Mouse (Mus musculus) hindbrain, embryonic 11.5 days (tissue): Measurements from ENCODE around the gene Actr1a. TPM values are rescaled to one million over a fixed set of nuclear protein-coding genes. Genes with fewer than 3 reads are reported as not detected.

Experiments used
- ATAC-seq: fragments of 200-750 bp; cut with Nextera tagmentation; 2 replicates; pipeline ENCODE4 v1.8.0; 2017; ENCODE audit warnings: mild to moderate bottlenecking, moderate TSS enrichment, moderate library complexity; ENCODE audit not compliant: low FRiP score
- DNase-seq: peaks from one replicate; pipeline ENCODE4 v3.0.0-alpha.2; 2015; ENCODE audit warnings: low spot score
- H3K27ac ChIP-seq: fragments of 300-500 bp; sonication (generic); 2 replicates; pipeline ENCODE4 v1.5.1; 2014; ENCODE audit warnings: mild to moderate bottlenecking, low read depth, low read length
- H3K27me3 ChIP-seq: fragments of 300-500 bp; sonication (generic); 2 replicates; pipeline ENCODE4 v1.6.1; 2014; ENCODE audit warnings: mild to moderate bottlenecking, low read length, moderate library complexity, mixed read lengths; ENCODE audit not compliant: control insufficient read depth, insufficient read depth
- H3K36me3 ChIP-seq: fragments of 300-500 bp; sonication (generic); 2 replicates; pipeline ENCODE4 v1.6.1; 2014; ENCODE audit warnings: mild to moderate bottlenecking, low read length, moderate library complexity, mixed read lengths; ENCODE audit not compliant: control insufficient read depth, insufficient read depth
- H3K4me1 ChIP-seq: fragments of 300-500 bp; sonication (generic); replicated peaks from 2 replicates; pipeline ENCODE4 v1.6.1; 2014; ENCODE audit warnings: low read length, mixed read lengths; ENCODE audit not compliant: control insufficient read depth, insufficient read depth
- H3K4me2 ChIP-seq: fragments of 300-500 bp; sonication (generic); replicated peaks from 2 replicates; pipeline ENCODE4 v1.6.1; 2014; ENCODE audit warnings: mild to moderate bottlenecking, low read depth, low read length
- H3K4me3 ChIP-seq: fragments of 300-500 bp; sonication (generic); 2 replicates; pipeline ENCODE4 v1.5.1; 2014; ENCODE audit warnings: low read depth, low read length
- H3K9ac ChIP-seq: fragments of 300-500 bp; sonication (generic); 2 replicates; pipeline ENCODE4 v1.6.1; 2014; ENCODE audit warnings: low read depth, low read length
- H3K9me3 ChIP-seq: fragments of 300-500 bp; sonication (generic); 2 replicates; pipeline ENCODE4 v1.6.1; 2016; ENCODE audit warnings: low read length; ENCODE audit not compliant: control insufficient read depth
- WGBS: fragments of 180-500 bp; shearing (Covaris S2); extraction: QIAGEN DNeasy Blood & Tissue Kit; methylation state at CpG from one replicate; pipeline ENCODE4 v1.1.7; 2014; 5-methylcytosine and 5-hydroxymethylcytosine counted together
- polyA plus RNA-seq: library from polyadenylated mRNA; unstranded; fragments of >200 nt; fragmentation: Nextera tagmentation; extraction: Ambion mirVana; gene quantifications from 2 replicates; pipeline ENCODE4 v1.2.1, GENCODE M21; 2014

Actr1a gene
- polyA plus RNA-seq, 1 experiment from 2014 or later: 223 TPM

DNA sequence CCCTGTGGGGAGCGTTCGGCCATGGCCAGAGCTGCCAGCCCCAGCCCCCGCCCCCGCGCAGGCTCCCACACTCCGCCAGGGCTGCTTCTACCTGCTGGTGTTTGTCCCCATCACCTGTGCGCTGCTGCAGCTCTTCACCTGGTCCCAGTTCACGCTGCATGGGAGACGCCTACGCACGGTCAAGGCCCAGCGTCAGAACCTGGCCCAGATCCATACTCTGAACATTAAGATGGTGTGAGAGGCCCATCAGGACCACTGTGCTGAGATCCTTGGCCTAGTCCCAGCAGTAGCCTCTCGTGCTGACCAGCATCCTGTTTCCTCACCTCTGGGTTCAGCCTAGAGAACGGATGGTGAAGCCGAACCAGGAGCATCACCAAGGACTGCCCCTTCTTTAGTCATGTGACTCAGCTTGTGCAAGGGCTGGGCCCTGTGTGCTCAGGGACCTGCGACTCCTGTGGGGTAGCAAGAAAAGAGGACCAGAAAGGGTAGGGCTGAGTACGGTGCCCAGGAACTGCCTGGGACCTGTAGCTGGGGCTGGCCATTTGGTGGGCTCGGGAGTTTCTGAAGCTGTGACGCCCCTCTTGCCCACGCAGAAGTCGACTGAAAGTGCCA, 21.0 kb downstream of the Actr1a start:
- Histone ChIP-seq H3K4me2 (no peak overlapping the region), H3K4me3 (no peak overlapping the region), H3K4me1 (no peaks in the 10 kb centered on the region), H3K27me3 (no peaks in the 10 kb centered on the region), H3K36me3 (peaks cover 12% of the 10 kb centered on the region; the same call in 1 of the 2 replicates), H3K9ac (peak overlapping the region; percentile 0; the same call in 1 of the 2 replicates), H3K27ac (no peak overlapping the region), H3K9me3 (no peaks in the 10 kb centered on the region)
- DNase-seq (no peak), ATAC-seq (peak; percentile 43; the same call in 1 of the 2 replicates)
- 47% methylated on average over 21 of the region's 21 CpGs for WGBS

DNA sequence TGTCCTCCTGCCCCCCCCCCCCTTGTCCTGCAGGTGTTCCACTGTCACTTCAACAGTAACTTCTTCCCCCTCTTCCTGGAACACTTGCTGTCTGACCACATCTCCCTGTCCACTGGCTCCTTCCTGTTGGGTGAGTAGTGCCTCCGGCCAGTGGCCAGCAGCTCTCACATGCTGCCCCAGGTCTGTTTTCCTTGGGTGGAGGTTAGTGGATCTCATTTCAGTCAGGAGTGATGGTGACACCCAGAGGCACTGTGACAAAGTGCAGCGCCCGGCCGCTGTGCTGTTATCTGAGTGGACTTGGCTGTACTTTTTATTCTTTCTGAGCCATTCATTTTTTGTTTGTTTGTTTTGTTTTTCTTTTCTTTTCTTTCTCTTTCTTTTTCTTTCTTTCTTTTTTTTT, 26.3 kb downstream of the Actr1a start:
- ATAC-seq (no peak), DNase-seq (peak; percentile 53)
- Histone ChIP-seq H3K9me3 (no peaks in the 10 kb centered on the region), H3K4me2 (no peak overlapping the region), H3K4me3 (no peak overlapping the region), H3K27ac (no peak overlapping the region), H3K4me1 (no peaks in the 10 kb centered on the region), H3K9ac (no peak overlapping the region), H3K36me3 (no peaks in the 10 kb centered on the region), H3K27me3 (no peaks in the 10 kb centered on the region)
- WGBS: 35% methylated on average over 4 of the region's 4 CpGs

DNA sequence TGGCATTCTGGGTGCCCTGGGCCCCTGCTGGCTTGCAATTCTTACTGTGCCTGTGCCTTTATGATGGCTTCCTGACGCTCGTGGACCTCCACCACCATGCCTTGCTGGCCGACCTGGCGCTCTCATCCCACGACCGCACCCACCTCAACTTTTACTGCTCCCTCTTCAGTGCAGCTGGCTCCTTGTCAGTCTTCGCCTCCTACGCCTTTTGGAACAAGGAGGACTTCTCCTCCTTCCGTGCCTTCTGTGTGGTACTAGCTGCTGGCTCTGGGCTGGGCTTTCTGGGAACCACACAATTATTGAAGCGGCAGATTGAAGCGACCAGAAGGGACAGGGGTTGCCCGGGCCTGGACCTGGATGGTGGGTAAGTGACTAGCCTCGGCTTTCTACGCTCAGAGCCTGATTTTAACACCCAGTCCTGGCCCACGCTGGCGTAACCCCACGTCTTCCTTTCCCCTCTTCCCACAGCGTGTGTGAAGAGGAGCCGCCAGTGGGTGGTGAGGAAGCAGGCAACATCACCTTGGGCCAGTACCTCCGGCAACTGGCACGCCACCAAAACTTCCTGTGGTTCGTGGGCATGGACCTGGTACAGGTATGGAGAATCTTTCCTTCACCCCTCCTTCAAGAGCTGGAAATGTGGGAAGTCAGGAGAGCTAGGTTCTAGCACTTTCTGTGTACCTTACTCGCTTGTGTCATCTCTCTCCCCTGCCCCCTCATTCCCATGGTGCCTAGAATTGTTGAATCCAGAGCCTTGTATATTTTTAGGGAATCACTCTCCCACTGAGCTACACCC, 27.6 kb downstream of the Actr1a start:
- Histone ChIP-seq H3K27ac (no peak overlapping the region), H3K36me3 (no peaks in the 10 kb centered on the region), H3K9me3 (no peaks in the 10 kb centered on the region), H3K4me3 (no peak overlapping the region), H3K27me3 (no peaks in the 10 kb centered on the region), H3K4me1 (no peaks in the 10 kb centered on the region), H3K9ac (no peak overlapping the region), H3K4me2 (no peak overlapping the region)
- no peak for DNase-seq
- no peak for ATAC-seq
- WGBS: 90% methylated on average over 23 of the region's 23 CpGs

DNA sequence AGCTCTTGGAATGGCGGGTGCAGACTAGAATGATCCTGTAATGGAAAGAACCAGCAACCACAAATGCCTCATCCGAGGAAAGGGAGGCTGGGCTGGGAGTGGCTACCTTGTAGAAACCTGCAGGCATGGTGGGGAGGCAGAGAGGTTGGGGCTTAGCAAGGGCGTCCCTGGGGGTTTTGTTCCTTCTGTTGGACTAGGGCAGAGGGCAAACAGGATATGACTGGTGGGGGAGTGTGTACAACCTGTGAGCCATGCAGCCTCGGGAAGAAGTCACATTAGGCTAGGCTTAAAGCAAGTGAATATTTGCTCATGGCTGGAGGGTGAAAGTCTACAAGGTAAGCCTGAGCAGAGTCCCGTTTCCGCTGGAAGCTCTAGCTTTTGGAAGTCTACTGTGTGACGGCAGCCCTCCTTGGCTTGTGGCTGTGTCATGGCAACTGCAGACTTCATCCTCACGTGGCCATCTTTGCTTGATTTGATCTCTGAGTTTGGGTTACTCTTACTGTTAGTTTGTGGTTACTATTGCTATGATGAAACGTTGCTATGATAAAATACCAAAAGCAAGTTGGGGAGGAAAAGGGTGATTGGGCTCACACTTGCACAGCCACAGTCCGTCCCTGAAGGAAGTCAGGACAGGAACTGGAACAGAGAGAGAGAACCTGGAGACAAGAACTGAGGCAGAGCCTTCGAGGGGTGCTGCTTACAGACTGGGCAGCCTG, 32.1 kb downstream of the Actr1a start:
- Histone ChIP-seq H3K27ac (no peak overlapping the region), H3K36me3 (no peaks in the 10 kb centered on the region), H3K4me1 (no peaks in the 10 kb centered on the region), H3K4me3 (no peak overlapping the region), H3K4me2 (no peak overlapping the region), H3K9me3 (no peaks in the 10 kb centered on the region), H3K27me3 (no peaks in the 10 kb centered on the region; the same call in 1 of the 2 replicates), H3K9ac (no peak overlapping the region)
- 88% methylated on average over 11 of the region's 11 CpGs for WGBS
- no peak for ATAC-seq
- no peak for DNase-seq

DNA sequence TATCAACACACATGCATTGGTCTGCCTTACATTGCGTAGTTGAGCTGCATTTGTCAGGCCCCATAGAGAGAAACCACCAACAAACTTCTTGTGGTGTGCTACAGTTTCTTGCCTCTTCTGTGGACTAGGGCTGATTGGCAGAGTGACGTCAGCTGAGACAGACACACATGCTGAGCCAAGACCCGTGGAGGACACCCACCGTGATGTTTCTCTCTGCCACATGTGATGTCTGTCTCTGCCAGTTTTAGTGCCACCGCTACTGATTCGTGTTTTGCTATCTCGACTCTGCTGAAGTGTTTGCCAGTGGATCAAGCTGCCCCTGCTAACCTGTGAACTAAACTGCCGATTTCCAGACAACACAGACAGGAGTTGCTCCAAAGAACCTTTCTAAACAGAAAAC, 33.4 kb downstream of the Actr1a start:
- Histone ChIP-seq H3K27me3 (peaks cover 12% of the 10 kb centered on the region; the same call in 1 of the 2 replicates), H3K9ac (no peak overlapping the region), H3K4me3 (no peak overlapping the region), H3K36me3 (no peaks in the 10 kb centered on the region), H3K4me1 (no peaks in the 10 kb centered on the region), H3K9me3 (no peaks in the 10 kb centered on the region), H3K4me2 (no peak overlapping the region), H3K27ac (no peak overlapping the region)
- WGBS: 87% methylated on average over 8 of the region's 8 CpGs
- DNase-seq: no peak
- no peak for ATAC-seq

DNA sequence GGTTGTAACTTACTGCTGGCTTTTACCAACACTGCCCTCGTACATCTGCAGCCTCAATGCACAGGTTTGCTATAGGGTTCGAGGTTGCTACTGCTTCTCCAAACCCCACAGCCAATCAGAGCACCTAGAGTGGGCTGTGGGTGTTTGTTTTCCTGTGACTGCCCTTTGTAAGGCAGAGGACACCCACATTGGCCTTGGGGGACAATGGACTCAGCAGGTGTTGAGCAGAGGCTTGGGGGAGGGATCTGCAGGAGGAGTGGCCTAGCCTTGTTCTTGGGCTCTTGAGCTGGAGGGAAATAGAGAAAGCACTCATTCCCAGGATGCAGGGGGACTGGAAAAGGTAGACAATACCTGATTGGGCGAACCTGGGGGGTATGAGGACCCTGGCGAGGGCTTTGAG, 37.2 kb downstream of the Actr1a start:
- H3K36me3 ChIP-seq: no peaks in the 10 kb centered on the region
- no peak overlapping the region for H3K9ac ChIP-seq
- H3K4me3 ChIP-seq: no peak overlapping the region
- H3K27me3 ChIP-seq: peaks cover 14% of the 10 kb centered on the region; the same call in 1 of the 2 replicates
- H3K9me3 ChIP-seq: no peaks in the 10 kb centered on the region
- H3K27ac ChIP-seq: no peak overlapping the region
- H3K4me1 ChIP-seq: no peaks in the 10 kb centered on the region
- 50% methylated on average over 4 of the region's 4 CpGs for WGBS
- DNase-seq: no peak
- H3K4me2 ChIP-seq: no peak overlapping the region
- ATAC-seq: no peak

DNA sequence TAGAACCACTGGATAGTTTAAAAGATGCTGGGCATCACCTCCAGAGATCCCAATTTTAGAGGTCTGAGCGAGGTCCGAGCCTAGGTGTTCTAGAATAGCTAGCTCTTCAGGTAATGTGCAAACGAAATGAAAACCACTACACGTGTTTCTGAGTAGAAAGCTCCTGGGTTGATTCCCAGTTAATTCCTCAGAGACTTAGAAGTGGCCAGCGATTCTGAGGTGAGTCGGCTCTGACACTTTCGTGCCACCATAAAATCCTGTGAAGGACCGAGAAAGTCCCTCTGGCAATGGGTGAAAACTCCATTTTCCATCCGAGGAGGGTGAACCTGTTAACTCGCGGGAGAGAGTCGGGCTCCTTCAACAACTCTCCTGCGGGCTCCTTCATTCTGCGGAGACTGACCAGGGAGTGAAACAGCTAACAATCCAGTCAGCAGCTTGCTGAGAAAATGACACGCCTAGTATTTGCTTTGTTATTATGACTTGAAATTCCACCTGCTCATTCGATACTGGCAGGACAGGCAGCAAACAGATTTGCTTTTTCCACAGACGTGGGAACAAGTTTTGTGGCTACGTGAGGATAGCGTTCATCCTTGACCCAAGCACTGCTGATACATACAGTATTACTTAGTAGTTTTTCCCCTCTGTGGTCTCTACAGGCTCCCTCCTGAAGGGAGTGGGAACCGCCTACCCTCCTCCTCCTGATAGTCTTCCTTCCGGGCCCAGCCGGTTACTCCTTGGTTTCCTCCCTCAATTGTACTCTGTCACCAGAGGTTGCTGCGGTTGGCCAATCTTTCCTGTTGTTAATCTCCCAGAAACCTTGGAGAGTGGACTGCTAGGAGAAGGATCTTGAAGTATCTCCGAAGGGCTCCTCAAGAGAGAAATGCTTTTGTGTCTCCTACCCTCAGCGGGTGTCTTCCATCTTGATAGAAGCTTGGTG, 37.9 kb downstream of the Actr1a start:
- WGBS: 20% methylated on average over 25 of the region's 25 CpGs
- DNase-seq (peak; percentile 21), ATAC-seq (no peak)
- Histone ChIP-seq H3K27ac (no peak overlapping the region), H3K9ac (no peak overlapping the region; the same call in 1 of the 2 replicates), H3K9me3 (no peaks in the 10 kb centered on the region), H3K4me3 (peak overlapping the region; percentile 36; the same call in 1 of the 2 replicates), H3K36me3 (no peaks in the 10 kb centered on the region), H3K27me3 (peaks cover 14% of the 10 kb centered on the region; the same call in 1 of the 2 replicates), H3K4me1 (no peaks in the 10 kb centered on the region), H3K4me2 (peak overlapping the region; percentile 52)

DNA sequence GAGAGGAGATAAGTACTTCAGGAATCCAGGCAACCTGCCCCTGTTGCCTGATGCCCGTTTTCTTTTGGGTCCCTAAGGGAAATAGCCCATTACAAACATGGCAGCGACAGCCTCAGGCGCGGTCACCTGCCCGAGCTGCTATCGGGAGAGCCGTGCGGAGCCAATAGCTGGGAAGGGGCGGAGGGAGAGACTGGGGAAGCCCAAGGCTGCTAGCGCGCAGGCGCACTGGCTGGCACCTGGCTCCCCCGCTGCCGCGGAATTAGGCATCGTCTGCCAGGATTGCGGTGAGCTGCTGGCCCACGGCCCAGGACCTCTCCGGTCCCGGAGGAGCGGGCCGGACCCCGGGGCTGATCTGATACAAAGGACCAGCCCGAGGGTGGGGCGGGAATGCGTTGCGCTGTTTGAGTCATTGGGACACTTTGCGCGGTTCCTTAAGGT, 38.8 kb downstream of the Actr1a start:
- H3K27me3 ChIP-seq: peaks cover 14% of the 10 kb centered on the region; the same call in 1 of the 2 replicates
- no peak overlapping the region for H3K27ac ChIP-seq
- WGBS: 0% methylated on average over 29 of the region's 29 CpGs
- H3K4me3 ChIP-seq: peak overlapping the region; percentile 36
- ATAC-seq (peak; percentile 73), DNase-seq (peak; percentile 88)
- no peaks in the 10 kb centered on the region for H3K9me3 ChIP-seq
- no peaks in the 10 kb centered on the region for H3K4me1 ChIP-seq
- peak overlapping the region; percentile 42; the same call in 1 of the 2 replicates for H3K9ac ChIP-seq
- peak overlapping the region; percentile 52 for H3K4me2 ChIP-seq
- H3K36me3 ChIP-seq: no peaks in the 10 kb centered on the region
